Mouse (Mus musculus) stomach, embryonic 16.5 days (tissue): ENCODE results near the gene Hoxd9. TPM values are rescaled to one million over a fixed set of nuclear protein-coding genes. Genes with fewer than 3 reads are reported as not detected.

Experiments
- ATAC-seq: fragments of 200-750 bp; cut with Nextera tagmentation; 2 replicates; pipeline ENCODE4 v1.8.0; 2017; ENCODE audit warnings: moderate number of reproducible peaks, moderate TSS enrichment; ENCODE audit not compliant: insufficient read depth, low FRiP score
- H3K27ac ChIP-seq: fragments of 300-500 bp; sonication (generic); 2 replicates; pipeline ENCODE4 v1.5.1; 2014; ENCODE audit warnings: low read length
- H3K27me3 ChIP-seq: fragments of 300-500 bp; sonication (generic); 2 replicates; pipeline ENCODE4 v1.6.1; 2014; ENCODE audit warnings: low read length, control low read depth, mixed read lengths; ENCODE audit not compliant: control insufficient read depth, insufficient read depth
- H3K36me3 ChIP-seq: fragments of 300-500 bp; sonication (generic); 2 replicates; pipeline ENCODE4 v1.6.1; 2014; ENCODE audit warnings: low read length; ENCODE audit not compliant: control insufficient read depth, insufficient read depth
- H3K4me1 ChIP-seq: fragments of 300-500 bp; sonication (generic); 2 replicates; pipeline ENCODE4 v1.6.1; 2014; ENCODE audit warnings: low read length, control low read depth, mixed read lengths; ENCODE audit not compliant: control insufficient read depth, insufficient read depth
- H3K4me2 ChIP-seq: fragments of 300-500 bp; sonication (generic); 2 replicates; pipeline ENCODE4 v1.6.1; 2014; ENCODE audit warnings: low read depth, low read length, mixed read lengths
- H3K4me3 ChIP-seq: fragments of 300-500 bp; sonication (generic); replicated peaks from 2 replicates; pipeline ENCODE4 v1.5.1; 2014; ENCODE audit warnings: mild to moderate bottlenecking, low read length
- H3K9ac ChIP-seq: fragments of 300-500 bp; sonication (generic); 2 replicates; pipeline ENCODE4 v1.6.1; 2014; ENCODE audit warnings: low read length
- H3K9me3 ChIP-seq: fragments of 300-500 bp; sonication (generic); replicated peaks from 2 replicates; pipeline ENCODE4 v1.6.1; 2016; ENCODE audit warnings: low read length, control low read depth; ENCODE audit not compliant: control insufficient read depth
- WGBS: fragments of 180-500 bp; shearing (Covaris S2); extraction: QIAGEN DNeasy Blood & Tissue Kit; methylation state at CpG from one replicate; pipeline ENCODE4 v1.1.7; 2014; 5-methylcytosine and 5-hydroxymethylcytosine counted together
- polyA plus RNA-seq: library from polyadenylated mRNA; unstranded; fragments of >200 nt; fragmentation: Nextera tagmentation; extraction: Ambion mirVana; gene quantifications from 2 replicates; pipeline ENCODE4 v1.2.1, GENCODE M21; 2015

Gene Hoxd9
- polyA plus RNA-seq, 1 experiment from 2014 or later: 0.53 TPM

DNA sequence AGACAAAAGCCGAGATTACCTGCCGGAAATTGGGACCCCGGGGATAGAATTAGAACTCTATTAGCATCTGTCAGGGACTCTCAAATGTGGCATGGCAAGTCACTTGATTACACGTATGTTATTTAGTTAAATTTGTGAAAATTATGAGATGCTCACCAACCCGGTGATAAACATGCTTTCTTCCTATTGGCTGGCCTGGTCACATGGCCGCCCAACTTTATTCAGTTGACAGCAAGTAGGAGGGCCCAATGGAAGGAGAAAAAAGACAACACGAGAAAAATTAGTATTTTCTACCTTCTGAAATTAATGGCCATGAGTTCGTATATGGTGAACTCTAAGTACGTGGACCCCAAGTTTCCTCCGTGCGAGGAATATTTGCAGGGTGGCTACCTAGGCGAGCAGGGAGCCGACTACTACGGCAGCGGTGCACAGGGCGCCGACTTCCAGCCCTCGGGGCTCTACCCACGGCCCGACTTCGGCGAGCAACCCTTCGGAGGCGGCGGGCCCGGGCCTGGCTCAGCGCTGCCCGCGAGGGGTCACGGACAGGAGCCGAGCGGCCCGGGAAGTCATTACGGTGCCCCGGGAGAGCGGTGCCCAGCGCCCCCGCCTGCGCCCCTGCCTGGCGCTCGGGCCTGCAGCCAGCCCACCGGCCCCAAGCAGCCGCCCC lies 29.6 kb downstream of the Hoxd9 start:
- no peak for ATAC-seq
- Histone ChIP-seq H3K36me3 (no peaks in the 10 kb centered on the region), H3K27ac (no peak overlapping the region), H3K27me3 (peaks cover 95% of the 10 kb centered on the region), H3K9ac (no peak overlapping the region; the same call in 1 of the 2 replicates), H3K4me1 (no peaks in the 10 kb centered on the region), H3K9me3 (no peaks in the 10 kb centered on the region), H3K4me2 (peak overlapping the region; percentile 38), H3K4me3 (peak overlapping the region; percentile 29)
- 7% methylated on average over 40 of the region's 43 CpGs for WGBS

DNA sequence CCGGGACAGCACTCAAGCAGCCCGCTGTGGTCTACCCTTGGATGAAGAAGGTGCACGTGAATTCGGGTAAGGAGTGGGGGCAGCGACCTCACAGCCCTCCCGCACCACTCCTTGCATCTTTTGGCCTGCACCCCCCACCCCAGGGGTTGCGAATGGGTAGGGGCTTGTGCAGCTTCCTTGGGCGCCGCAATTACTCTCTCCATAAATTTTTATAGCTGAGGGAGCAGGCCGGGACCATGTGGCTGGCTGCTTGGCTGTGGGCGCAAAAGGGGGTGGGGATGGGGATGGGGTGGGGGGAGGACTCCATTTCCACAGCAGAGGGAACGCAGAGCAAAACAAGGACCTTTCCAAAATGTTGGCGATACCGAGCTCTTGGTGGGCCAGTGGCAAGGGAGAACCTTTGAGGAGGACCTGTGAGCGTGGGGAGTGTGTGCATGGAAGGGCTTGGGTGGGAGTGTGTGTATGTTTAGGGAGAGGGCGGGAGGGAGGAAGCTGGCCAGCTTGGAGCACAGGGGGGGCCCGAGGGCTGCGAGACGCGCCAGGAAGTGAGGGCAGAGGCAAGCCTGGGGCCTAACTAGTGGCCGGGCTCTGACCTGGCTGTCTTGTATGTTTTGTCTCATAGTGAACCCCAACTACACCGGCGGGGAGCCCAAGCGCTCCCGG lies 30.2 kb downstream of the Hoxd9 start:
- Histone ChIP-seq H3K4me2 (peak overlapping the region; percentile 38), H3K9ac (no peak overlapping the region; the same call in 1 of the 2 replicates), H3K4me3 (peak overlapping the region; percentile 29), H3K9me3 (no peaks in the 10 kb centered on the region), H3K27me3 (peaks cover 95% of the 10 kb centered on the region), H3K4me1 (no peaks in the 10 kb centered on the region), H3K36me3 (no peaks in the 10 kb centered on the region), H3K27ac (no peak overlapping the region)
- no peak for ATAC-seq
- 12% methylated on average over 25 of the region's 25 CpGs for WGBS

DNA sequence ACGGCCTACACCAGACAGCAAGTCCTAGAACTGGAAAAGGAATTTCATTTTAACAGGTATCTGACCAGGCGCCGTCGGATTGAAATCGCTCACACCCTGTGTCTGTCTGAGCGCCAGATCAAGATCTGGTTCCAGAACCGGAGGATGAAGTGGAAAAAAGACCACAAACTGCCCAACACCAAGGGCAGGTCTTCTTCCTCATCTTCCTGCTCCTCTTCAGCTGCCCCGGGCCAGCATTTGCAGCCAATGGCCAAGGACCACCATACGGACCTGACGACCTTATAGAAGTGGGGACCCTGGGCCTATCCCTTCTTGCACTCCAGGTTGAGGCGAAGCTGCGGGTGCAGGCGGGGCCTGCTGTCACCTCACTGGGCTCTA lies 30.8 kb downstream of the Hoxd9 start:
- Histone ChIP-seq H3K4me1 (no peaks in the 10 kb centered on the region), H3K36me3 (no peaks in the 10 kb centered on the region), H3K27me3 (peaks cover 95% of the 10 kb centered on the region), H3K4me3 (peak overlapping the region; percentile 10; the same call in 1 of the 2 replicates), H3K9ac (no peak overlapping the region), H3K4me2 (0 out of 2 replicates have a peak overlapping the region, but pooled peaks have one; percentile 15), H3K9me3 (no peaks in the 10 kb centered on the region), H3K27ac (no peak overlapping the region)
- WGBS: 20% methylated on average over 13 of the region's 13 CpGs
- no peak for ATAC-seq

DNA sequence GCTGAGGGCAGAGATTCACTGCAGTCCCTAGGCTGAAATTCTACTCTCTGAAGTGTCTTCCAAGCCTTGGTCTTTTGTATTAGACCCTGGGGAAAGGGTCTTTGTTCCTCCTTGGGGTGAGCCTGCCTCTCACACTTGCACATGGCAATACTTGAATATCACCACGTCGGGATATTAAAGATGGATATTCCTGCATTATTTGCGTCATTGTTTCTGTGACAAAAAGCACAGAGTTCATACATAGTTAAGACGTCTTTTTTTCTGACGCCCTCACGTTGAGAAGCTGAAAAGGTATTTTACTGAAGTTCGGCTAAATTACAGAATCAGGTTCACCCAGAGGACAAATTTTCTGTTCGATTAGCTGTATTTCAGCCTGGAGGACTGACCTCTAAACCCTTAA lies 32.8 kb downstream of the Hoxd9 start:
- Histone ChIP-seq H3K4me2 (no peak overlapping the region), H3K4me3 (no peak overlapping the region), H3K9me3 (no peaks in the 10 kb centered on the region), H3K36me3 (no peaks in the 10 kb centered on the region), H3K9ac (no peak overlapping the region), H3K4me1 (no peaks in the 10 kb centered on the region), H3K27me3 (peaks cover 91% of the 10 kb centered on the region), H3K27ac (no peak overlapping the region)
- 28% methylated on average over 8 of the region's 8 CpGs for WGBS
- no peak for ATAC-seq

DNA sequence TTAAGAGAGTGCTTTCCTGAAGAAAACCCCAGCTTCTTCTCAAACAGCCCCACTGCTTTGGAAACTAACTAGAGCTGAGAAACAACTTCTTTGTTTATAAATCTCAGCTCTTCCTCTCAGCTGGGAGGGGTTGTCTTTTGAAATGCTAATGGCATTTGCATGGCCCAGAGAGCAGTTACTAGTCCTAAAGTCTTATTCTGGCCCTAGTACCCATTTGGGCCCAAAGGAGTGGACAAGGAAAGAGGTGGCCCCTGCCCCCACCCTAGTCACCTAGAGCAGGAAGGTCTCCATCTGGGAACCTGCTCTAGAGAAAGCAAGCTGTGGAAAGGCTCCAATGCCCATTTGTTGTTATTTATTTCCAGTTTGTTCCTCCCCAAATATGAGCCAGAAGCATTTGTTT lies 33.5 kb downstream of the Hoxd9 start:
- Histone ChIP-seq H3K36me3 (no peaks in the 10 kb centered on the region), H3K27ac (no peak overlapping the region), H3K4me1 (no peaks in the 10 kb centered on the region), H3K4me2 (no peak overlapping the region), H3K9ac (no peak overlapping the region), H3K27me3 (peaks cover 92% of the 10 kb centered on the region), H3K9me3 (no peaks in the 10 kb centered on the region), H3K4me3 (no peak overlapping the region)
- no peak for ATAC-seq

DNA sequence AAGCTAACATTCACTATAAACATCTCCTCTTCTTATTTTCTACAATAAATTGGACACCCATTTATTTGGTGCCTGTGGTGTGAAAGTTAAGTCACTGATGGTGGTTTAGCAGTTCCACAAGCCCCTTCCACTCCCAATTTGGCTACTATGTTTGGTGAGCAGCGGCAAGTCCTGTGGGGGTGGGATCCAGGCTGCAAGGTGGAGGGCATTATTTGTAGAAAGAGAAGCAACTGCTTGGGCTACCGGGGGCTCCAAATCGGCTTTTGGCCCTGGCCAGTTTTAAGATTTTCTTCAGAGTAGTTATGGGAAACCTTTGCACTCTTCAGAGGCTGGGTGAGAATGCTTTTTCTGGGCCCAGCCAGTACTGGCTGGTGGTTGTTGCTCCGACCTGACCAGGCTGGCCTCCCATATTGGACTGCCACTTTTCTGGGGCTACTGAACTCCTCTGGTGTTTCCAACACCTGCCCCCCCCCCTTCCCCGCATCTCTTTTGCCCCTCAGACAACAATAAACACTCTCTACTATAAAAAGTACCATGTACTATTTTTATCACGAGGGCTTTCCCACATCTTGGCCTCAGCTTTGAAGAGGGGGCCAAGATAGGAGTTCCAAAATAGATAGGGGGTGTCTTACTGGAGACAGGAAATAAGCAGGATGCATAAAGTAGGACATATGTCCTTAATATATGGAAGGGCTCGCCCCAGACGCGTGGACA lies 34.4 kb downstream of the Hoxd9 start:
- Histone ChIP-seq H3K27me3 (peaks cover 92% of the 10 kb centered on the region), H3K4me2 (peak overlapping the region; percentile 23; the same call in 1 of the 2 replicates), H3K9ac (no peak overlapping the region), H3K4me3 (peak overlapping the region; percentile 9; the same call in 1 of the 2 replicates), H3K9me3 (no peaks in the 10 kb centered on the region), H3K27ac (no peak overlapping the region), H3K4me1 (no peaks in the 10 kb centered on the region), H3K36me3 (no peaks in the 10 kb centered on the region)
- WGBS: 15% methylated on average over 9 of the region's 9 CpGs
- no peak for ATAC-seq

DNA sequence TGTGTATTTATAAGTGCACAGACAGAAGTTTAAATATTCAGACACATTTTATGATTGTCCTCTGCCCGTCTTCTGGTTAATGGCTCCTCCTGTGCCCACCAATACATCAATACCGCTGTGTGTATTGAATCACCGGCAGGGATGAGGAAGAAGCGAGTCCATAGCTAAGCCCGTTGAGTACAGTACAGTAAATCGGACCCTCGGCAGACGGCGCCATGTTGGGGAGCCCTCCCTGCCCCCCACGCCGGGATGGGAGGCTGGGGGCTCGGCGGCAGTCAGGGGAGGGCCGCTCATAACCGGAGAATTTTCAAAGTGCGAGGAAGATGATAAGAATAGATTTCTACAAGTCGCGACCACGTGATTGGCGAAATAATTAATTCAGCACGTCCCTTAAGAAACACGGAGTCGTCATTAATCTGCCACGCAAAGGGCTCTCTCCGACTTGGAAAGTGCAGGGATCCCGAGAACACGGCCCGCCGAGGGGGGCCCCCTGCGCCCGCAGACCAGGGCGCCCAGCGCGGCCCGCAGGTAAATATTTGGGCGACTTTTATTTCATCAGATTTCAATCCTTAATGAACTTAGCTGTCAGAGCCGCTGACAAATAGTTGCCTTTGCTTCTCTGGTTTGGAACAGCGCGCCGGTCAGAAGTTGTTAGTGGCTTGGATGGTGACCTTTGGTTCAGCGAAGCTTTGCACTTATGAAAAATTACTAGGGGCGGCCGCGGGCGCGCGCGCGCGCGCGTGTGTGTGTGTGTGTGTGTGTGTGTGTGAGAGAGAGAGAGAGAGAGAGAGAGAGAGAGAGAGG lies 35.2 kb downstream of the Hoxd9 start:
- Histone ChIP-seq H3K27ac (no peak overlapping the region), H3K36me3 (no peaks in the 10 kb centered on the region), H3K4me2 (peak overlapping the region; percentile 23), H3K4me3 (peak overlapping the region; percentile 9), H3K4me1 (no peaks in the 10 kb centered on the region), H3K9me3 (no peaks in the 10 kb centered on the region), H3K27me3 (peaks cover 91% of the 10 kb centered on the region), H3K9ac (no peak overlapping the region)
- no peak for ATAC-seq
- 4% methylated on average over 52 of the region's 52 CpGs for WGBS

DNA sequence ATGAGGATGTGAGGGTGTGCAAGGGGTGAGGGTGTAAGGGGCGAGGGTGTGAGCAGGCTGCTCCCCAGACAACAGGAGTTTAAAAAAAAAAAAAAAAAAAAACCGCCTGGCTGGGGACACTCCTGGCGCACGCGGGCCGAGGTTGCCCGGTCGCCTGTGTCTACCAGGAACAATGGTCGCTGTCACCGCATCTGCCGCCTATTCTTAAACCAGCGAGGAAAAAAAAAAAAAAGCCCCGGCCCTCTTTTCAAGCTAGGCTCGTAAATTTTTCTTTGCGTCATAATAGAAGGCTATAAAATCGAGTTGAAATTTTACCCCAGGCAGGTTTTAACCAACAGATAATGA lies 35.8 kb downstream of the Hoxd9 start:
- H3K36me3 ChIP-seq: no peaks in the 10 kb centered on the region
- WGBS: 5% methylated on average over 16 of the region's 16 CpGs
- H3K9ac ChIP-seq: no peak overlapping the region
- no peaks in the 10 kb centered on the region for H3K4me1 ChIP-seq
- H3K4me2 ChIP-seq: no peak overlapping the region
- no peak overlapping the region for H3K27ac ChIP-seq
- H3K9me3 ChIP-seq: no peaks in the 10 kb centered on the region
- no peak for ATAC-seq
- peaks cover 91% of the 10 kb centered on the region for H3K27me3 ChIP-seq
- H3K4me3 ChIP-seq: peak overlapping the region; percentile 9
